Mouse (Mus musculus): Measurements from ENCODE around the gene Zfp639. TPM values are rescaled to one million over a fixed set of nuclear protein-coding genes. Genes with fewer than 3 reads are reported as not detected.

Zfp639 gene
- polyA plus RNA-seq (2015; fragmentation: Nextera tagmentation; extraction: Ambion mirVana), result 25.3 and 29.8 TPM in 2 replicates

GRCm38 (mm10) chr3:32509496-32510374 lies at the start of gene Zfp639:
TSS of gene Zfp639 (plus strand) at chr3:32510259.

GRCm38 (mm10) chr3:32492097-32493090 lies 17.7 kb upstream of the Zfp639 start, which contains the start of gene Kcnmb3:
TSS of gene Kcnmb3 (minus strand) at chr3:32492231.

GRCm38 (mm10) chr3:32529303-32529898 lies 19.3 kb downstream of the Zfp639 start, which contains the start of gene Mfn1:
TSS of gene Mfn1 (plus strand) at chr3:32529465.

Other genes with a start within 250 kb of the Zfp639 start
- gene Zmat3, start 144.2 kb upstream of the Zfp639 start, polyA plus RNA-seq (2015; fragmentation: Nextera tagmentation; extraction: Ambion mirVana), result 6.9 and 8.1 TPM in 2 replicates
- 6.6 and 7.1 TPM in 2 replicates for gene Pik3ca, start 112.6 kb upstream of the Zfp639 start, polyA plus RNA-seq (2015; fragmentation: Nextera tagmentation; extraction: Ambion mirVana)
- not detected in 2 replicates for gene Kcnmb3, start 18.0 kb upstream of the Zfp639 start, polyA plus RNA-seq (2015; fragmentation: Nextera tagmentation; extraction: Ambion mirVana)
- 14.0 and 23.9 TPM in 2 replicates for gene Mfn1, start 19.2 kb downstream of the Zfp639 start, polyA plus RNA-seq (2015; fragmentation: Nextera tagmentation; extraction: Ambion mirVana)
- gene Gnb4, start 106.3 kb downstream of the Zfp639 start, polyA plus RNA-seq (2015; fragmentation: Nextera tagmentation; extraction: Ambion mirVana), result 50.3 and 51.5 TPM in 2 replicates
- gene Actl6a, start 196.0 kb downstream of the Zfp639 start, polyA plus RNA-seq (2015; fragmentation: Nextera tagmentation; extraction: Ambion mirVana), result 51.9 and 58.5 TPM in 2 replicates
- 303 and 315 TPM in 2 replicates for gene Ndufb5, start 226.7 kb downstream of the Zfp639 start, polyA plus RNA-seq (2015; fragmentation: Nextera tagmentation; extraction: Ambion mirVana)
- gene Mrpl47, start 227.3 kb downstream of the Zfp639 start, polyA plus RNA-seq (2015; fragmentation: Nextera tagmentation; extraction: Ambion mirVana), result 17.6 and 18.9 TPM in 2 replicates

Measured in urinary bladder, postnatal 0 days (tissue).